Mouse (Mus musculus): ENCODE measurements at regions not wholly inside any gene's neighbourhood (a gene's known extent, or its start where the extent isn't known, plus 50 kb on each side); places are given as distances from the start of the nearest gene placed in this dataset.

DNA sequence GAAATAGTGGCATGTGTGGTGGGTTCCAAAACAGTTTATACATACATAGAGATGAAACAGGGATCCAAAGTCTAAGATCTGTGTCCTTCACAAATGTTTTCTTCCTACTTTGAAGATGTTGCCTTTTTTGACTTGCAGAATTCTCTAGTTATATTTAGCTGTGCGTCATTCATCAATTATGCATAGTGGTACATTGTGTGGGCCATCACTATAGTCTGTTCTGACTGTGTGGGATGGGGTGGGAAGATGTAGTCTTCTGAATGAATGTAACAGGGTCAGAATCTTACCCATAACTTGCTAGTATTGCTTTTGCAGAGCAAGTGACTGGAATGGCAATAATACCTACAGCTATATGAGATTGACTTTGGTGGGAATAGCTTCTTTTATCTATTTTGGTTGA lies 116.6 kb downstream of the Mettl11b start:
- TF ChIP-seq CTCF (IDR thresholded peaks at IDR 0.05; ENCODE audit: low read depth) (no peak), EP300 (IDR thresholded peaks at IDR 0.05; ENCODE audit: low read depth) (no peak)
